Mouse (Mus musculus): ENCODE results near the gene Vsx1.

GRCm38 (mm10) chr2:150666723-150667064 lies 22.5 kb downstream of the Vsx1 start:
- no peak for TF ChIP-seq E2F4 (IDR thresholded peaks at IDR 0.05; ENCODE audit: insufficient read depth)
- TF ChIP-seq POLR2A (IDR thresholded peaks at IDR 0.05; ENCODE audit: insufficient read length, low read depth), result no peak
- TF ChIP-seq USF1 (IDR thresholded peaks at IDR 0.05; ENCODE audit: low read depth), result no peak
- TF ChIP-seq TCF12 (IDR thresholded peaks at IDR 0.05; ENCODE audit: insufficient read depth, poor library complexity, severe bottlenecking), result no peak
- no peak for TF ChIP-seq MAX (IDR thresholded peaks at IDR 0.05; ENCODE audit: low read depth)
- TF ChIP-seq MYOG (IDR thresholded peaks at IDR 0.05; ENCODE audit: control insufficient read depth in 1 of 3, insufficient read depth in 1 of 3, insufficient read length in 2 of 3, low read depth in 2 of 3), result no peak
- TF ChIP-seq MYOD1 (IDR thresholded peaks at IDR 0.05; ENCODE audit: control insufficient read depth in 1 of 3, insufficient read length in 2 of 3, low read depth in 2 of 3), result no peak
